In the genomic region with DNA sequence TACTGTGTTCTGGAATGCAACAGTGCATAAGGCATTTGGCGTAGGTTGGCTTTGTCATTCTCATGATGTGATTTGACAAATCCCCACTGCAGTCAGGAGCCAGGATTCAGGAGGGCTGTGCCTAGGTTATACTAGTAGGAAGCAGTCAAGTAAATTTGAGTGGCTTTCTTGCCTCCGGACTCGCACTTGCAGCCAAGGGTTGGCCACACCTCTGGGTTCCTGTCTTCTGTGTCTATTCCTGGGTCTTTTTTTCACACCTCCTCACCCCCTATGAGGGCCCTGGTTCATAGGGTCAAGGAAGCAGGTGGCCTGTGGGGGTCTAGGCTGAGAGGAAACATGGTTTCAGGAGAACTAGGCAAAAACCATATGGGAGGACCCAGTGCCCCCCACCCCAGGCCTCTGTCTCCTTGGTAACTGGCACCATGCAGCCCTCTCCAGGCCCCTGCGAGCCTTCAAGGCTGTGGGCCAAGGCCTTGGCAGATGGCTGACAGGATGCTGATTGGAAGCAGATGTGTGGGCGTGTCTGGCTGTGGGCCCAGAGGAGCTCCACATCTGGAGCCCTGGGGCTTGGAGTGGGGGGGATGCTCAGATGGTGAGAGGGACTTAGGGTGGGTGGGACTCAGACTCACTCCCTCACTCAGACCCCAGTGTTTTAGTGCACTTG, we compare ENCODE assay signal across 8 mouse cellular contexts.
A peak's percentile ranks its signal among the peaks of the same experiment; 100 is the strongest.
DNase-seq lines count a peak whose midpoint lies in the region; ATAC-seq and TF ChIP-seq lines count a peak whose summit lies in the region.

No protein-coding gene starts in this region.

- H3K4me3 ChIP-seq in lung, adult 2 months (replicated peaks; ENCODE audit: extremely low read depth, low read depth, low read length) = no peak overlapping the region
- no peak overlapping the region for H3K4me3 ChIP-seq in forebrain, embryonic 14.5 days (ENCODE audit: low read depth, low read length)
- H3K4me3 ChIP-seq in midbrain, embryonic 15.5 days = no peak overlapping the region

- H3K27me3 ChIP-seq in forebrain, embryonic 14.5 days (replicated peaks; ENCODE audit: control insufficient read depth, insufficient read depth, low read length) = no peaks in the 10 kb centered on the region
- no peaks in the 10 kb centered on the region for H3K27me3 ChIP-seq in midbrain, embryonic 15.5 days (replicated peaks)

- no peak overlapping the region for H3K4me2 ChIP-seq in forebrain, embryonic 14.5 days (ENCODE audit: low read length)
- H3K4me2 ChIP-seq in midbrain, embryonic 15.5 days = no peak overlapping the region

- H3K9me3 ChIP-seq in forebrain, embryonic 14.5 days (replicated peaks; ENCODE audit: control insufficient read depth, low read length) = no peaks in the 10 kb centered on the region
- no peaks in the 10 kb centered on the region for H3K9me3 ChIP-seq in midbrain, embryonic 15.5 days

- H3K9ac ChIP-seq in forebrain, embryonic 14.5 days (ENCODE audit: low read length) = no peak overlapping the region
- H3K9ac ChIP-seq in midbrain, embryonic 15.5 days = no peak overlapping the region

- H3K27ac ChIP-seq in forebrain, embryonic 14.5 days (ENCODE audit: low read depth, low read length) = no peak overlapping the region
- no peak overlapping the region for H3K27ac ChIP-seq in midbrain, embryonic 15.5 days

- no peak for TF ChIP-seq POLR2A in lung, adult 2 months (IDR thresholded peaks at IDR 0.05; ENCODE audit: borderline replicate concordance, extremely low read depth, low read depth, low read length)

- 41% methylated on average over 5 of the region's 5 CpGs for WGBS in lung, adult 2 months
- 61% methylated on average over 5 of the region's 5 CpGs for WGBS in forebrain, embryonic 14.5 days
- WGBS in midbrain, embryonic 15.5 days = 71% methylated on average over 5 of the region's 5 CpGs

- peak; percentile 53 to 54 for DNase-seq in lung, adult 18-20 months
- DNase-seq in lung, adult 2 months = no peak
- peak; percentile 66 for DNase-seq in forebrain, embryonic 14.5 days (ENCODE audit: low spot score)
- DNase-seq in heart, postnatal 14 days = peak; percentile 83 to 88
- DNase-seq in kidney, postnatal 25 days = peak; percentile 72 to 79
- DNase-seq in thymus, postnatal 4 days = peak; percentile 66
- no peak for DNase-seq in cerebellum, postnatal 25 days

- peak; percentile 84 for ATAC-seq in forebrain, embryonic 14.5 days
- ATAC-seq in midbrain, embryonic 15.5 days (replicated peaks) = peak; percentile 63

- TF ChIP-seq CTCF in lung, adult 2 months (IDR thresholded peaks at IDR 0.05; ENCODE audit: insufficient read depth, low read length) = no peak

- no peaks in the 10 kb centered on the region for H3K36me3 ChIP-seq in forebrain, embryonic 14.5 days (ENCODE audit: control insufficient read depth, insufficient read depth, low read length)
- no peaks in the 10 kb centered on the region for H3K36me3 ChIP-seq in midbrain, embryonic 15.5 days (replicated peaks)

- intact Hi-C loops in heart, postnatal 14 days (cut with DNase I) = loop anchor here (2.0 kb wide), 1 partner anchor 15 kb away; no protein-coding TSS in a partner anchor

- peaks cover 7% of the 10 kb centered on the region for H3K4me1 ChIP-seq in lung, adult 2 months (ENCODE audit: control insufficient read depth, insufficient read depth, low read length)
- H3K4me1 ChIP-seq in forebrain, embryonic 14.5 days (ENCODE audit: control insufficient read depth, insufficient read depth, low read length) = peaks cover 9% of the 10 kb centered on the region; the same call in 1 of the 2 replicates
- H3K4me1 ChIP-seq in midbrain, embryonic 15.5 days = peaks cover 7% of the 10 kb centered on the region

Comparison
In these comparisons a context has a peak if more than half of its experiments do, and no peak if none do; other contexts are left out.
1. DNase-seq: peak in lung, adult 18-20 months (2 of 2), forebrain, embryonic 14.5 days (single experiment), heart, postnatal 14 days (2 of 2), kidney, postnatal 25 days (2 of 2) and thymus, postnatal 4 days (single experiment); none in lung, adult 2 months (single experiment) and cerebellum, postnatal 25 days (0 of 2).